13 mouse cellular contexts compared by ENCODE assay signal in the genomic region with DNA sequence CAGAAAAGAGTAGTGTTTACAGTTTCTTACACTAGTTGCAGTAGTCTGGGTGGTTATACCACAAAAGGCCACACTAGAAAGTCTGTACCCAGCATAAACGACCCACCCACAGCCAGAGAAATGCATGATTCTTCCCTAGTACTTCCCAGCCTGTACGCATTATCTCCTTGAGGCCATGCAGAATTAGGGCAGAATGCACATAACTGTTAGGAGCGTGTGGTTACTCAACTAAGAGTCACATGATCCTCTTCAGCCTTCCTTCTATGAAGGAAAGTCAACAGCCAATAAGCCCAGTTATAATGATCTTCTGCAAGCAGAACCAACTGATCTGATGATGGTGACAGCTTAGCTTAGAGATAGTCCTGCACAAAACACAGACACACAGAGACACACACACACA.
"Had no signal": no experiment of that assay in that cellular context is flagged by ENCODE, and none has a peak within 500 bp of the region (broad histone marks: within the 10 kb centered on the region; RNA-seq: fewer than 3 reads in every experiment).

No protein-coding gene starts in this region.

- DNase-seq: kidney, adult 11 months; kidney, postnatal 10 days; kidney, postnatal 4 days; lung, adult 2 months; right cerebral cortex, postnatal 14 days; thymus, postnatal 36 days had no signal

- H3K9me3 ChIP-seq: limb, embryonic 10.5 days; midbrain, embryonic 13.5 days; stomach, embryonic 15.5 days had no signal

- H3K36me3 ChIP-seq: limb, embryonic 10.5 days; midbrain, embryonic 13.5 days; stomach, embryonic 15.5 days had no signal

- H3K27ac ChIP-seq: layer of hippocampus, adult 2 months; left cerebral cortex, adult 2 months; limb, embryonic 10.5 days; macrophage; midbrain, embryonic 13.5 days; stomach, embryonic 15.5 days had no signal

- ATAC-seq: lung, postnatal 0 days; midbrain, embryonic 13.5 days had no signal

- H3K4me1 ChIP-seq: midbrain, embryonic 13.5 days; stomach, embryonic 15.5 days had no signal

- H3K4me2 ChIP-seq: midbrain, embryonic 13.5 days; stomach, embryonic 15.5 days had no signal

- H3K27me3 ChIP-seq: midbrain, embryonic 13.5 days; stomach, embryonic 15.5 days had no signal

- H3K9ac ChIP-seq: midbrain, embryonic 13.5 days; stomach, embryonic 15.5 days had no signal

- H3K4me3 ChIP-seq: layer of hippocampus, adult 2 months; left cerebral cortex, adult 2 months; limb, embryonic 10.5 days; midbrain, embryonic 13.5 days; stomach, embryonic 15.5 days had no signal
